Comparison of ENCODE assay signal across 18 mouse cellular contexts in the genomic region with DNA sequence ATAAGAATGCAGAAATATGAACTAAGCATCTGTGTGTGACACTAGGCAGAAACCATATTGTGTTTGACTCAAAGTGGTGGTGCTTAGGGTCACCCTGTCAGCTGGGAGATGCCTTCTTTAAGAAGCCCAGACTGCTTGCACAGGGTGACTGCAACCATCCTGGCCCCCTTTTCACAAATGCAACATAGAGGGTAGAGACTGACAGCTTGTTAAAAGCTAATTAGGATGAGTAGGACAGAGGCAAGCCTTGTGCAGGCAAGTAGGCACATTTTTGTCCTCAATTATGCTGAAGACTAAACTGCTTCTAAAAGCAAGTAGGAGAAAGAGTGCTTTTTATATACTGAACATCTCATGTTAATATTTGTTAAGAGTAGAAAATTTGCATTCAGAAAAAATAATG.
A peak's percentile ranks its signal among the peaks of the same experiment; 100 is the strongest.
DNase-seq lines count a peak whose midpoint lies in the region; ATAC-seq and TF ChIP-seq lines count a peak whose summit lies in the region.
"Had no signal": no experiment of that assay in that cellular context is flagged by ENCODE, and none has a peak within 500 bp of the region (broad histone marks: within the 10 kb centered on the region; RNA-seq: fewer than 3 reads in every experiment).

No protein-coding gene starts in this region.

- no peak overlapping the region for H3K4me3 ChIP-seq in layer of hippocampus, adult 2 months
- no peak overlapping the region for H3K4me3 ChIP-seq in cortical plate, adult 2 months (ENCODE audit: insufficient read depth, low read length)
- no peak overlapping the region for H3K4me3 ChIP-seq in forebrain, postnatal 0 days (ENCODE audit: low read depth, low read length)
- H3K4me3 ChIP-seq in neural tube, embryonic 15.5 days (replicated peaks), result no peak overlapping the region
- no peak overlapping the region for H3K4me3 ChIP-seq in kidney, adult 2 months (ENCODE audit: insufficient read depth, low read depth, low read length)
- H3K4me3 ChIP-seq: gastrocnemius, adult 2 months; limb, embryonic 12.5 days had no signal

- no peaks in the 10 kb centered on the region for H3K36me3 ChIP-seq in forebrain, postnatal 0 days (ENCODE audit: insufficient read depth)
- H3K36me3 ChIP-seq in neural tube, embryonic 15.5 days, result no peaks in the 10 kb centered on the region
- H3K36me3 ChIP-seq in kidney, adult 2 months (ENCODE audit: control insufficient read depth, insufficient read depth, low read length), result no peaks in the 10 kb centered on the region
- H3K36me3 ChIP-seq: limb, embryonic 12.5 days had no signal

- H3K4me2 ChIP-seq in forebrain, postnatal 0 days (ENCODE audit: low read depth), result no peak overlapping the region
- no peak overlapping the region for H3K4me2 ChIP-seq in neural tube, embryonic 15.5 days
- H3K4me2 ChIP-seq: limb, embryonic 12.5 days had no signal

- H3K4me1 ChIP-seq in cortical plate, adult 2 months (ENCODE audit: control insufficient read depth, insufficient read depth, low read length), result peaks cover 9% of the 10 kb centered on the region
- peaks cover 9% of the 10 kb centered on the region; the same call in 1 of the 2 replicates for H3K4me1 ChIP-seq in forebrain, postnatal 0 days (ENCODE audit: insufficient read depth)
- H3K4me1 ChIP-seq in neural tube, embryonic 15.5 days, result no peaks in the 10 kb centered on the region
- H3K4me1 ChIP-seq in kidney, adult 2 months (ENCODE audit: control insufficient read depth, insufficient read depth, low read length), result no peaks in the 10 kb centered on the region
- H3K4me1 ChIP-seq: limb, embryonic 12.5 days had no signal

- no peak for TF ChIP-seq POLR2A in brain, embryonic 14.5 days (IDR thresholded peaks at IDR 0.05; ENCODE audit: borderline replicate concordance, extremely low read depth, insufficient read depth, insufficient read length, poor library complexity, severe bottlenecking)
- TF ChIP-seq POLR2A in cortical plate, adult 2 months (IDR thresholded peaks at IDR 0.05; ENCODE audit: extremely low read depth, insufficient read depth, low read length), result no peak
- TF ChIP-seq POLR2A in kidney, adult 2 months (IDR thresholded peaks at IDR 0.05; ENCODE audit: low read depth, low read length), result no peak

- H3K27me3 ChIP-seq in forebrain, postnatal 0 days (ENCODE audit: insufficient read depth, low read length), result no peaks in the 10 kb centered on the region
- no peaks in the 10 kb centered on the region; the same call in 1 of the 2 replicates for H3K27me3 ChIP-seq in neural tube, embryonic 15.5 days (replicated peaks)
- no peaks in the 10 kb centered on the region for H3K27me3 ChIP-seq in kidney, adult 2 months (replicated peaks; ENCODE audit: control insufficient read depth, insufficient read depth, low read length)
- H3K27me3 ChIP-seq: limb, embryonic 12.5 days had no signal

- H3K9me3 ChIP-seq in forebrain, postnatal 0 days (ENCODE audit: low read length), result no peaks in the 10 kb centered on the region
- no peaks in the 10 kb centered on the region for H3K9me3 ChIP-seq in neural tube, embryonic 15.5 days (replicated peaks)
- H3K9me3 ChIP-seq: limb, embryonic 12.5 days had no signal

- TF ChIP-seq CTCF in layer of hippocampus, adult 2 months (conservative IDR thresholded peaks at IDR 0.05), result no peak
- no peak for TF ChIP-seq CTCF in brain, embryonic 14.5 days (IDR thresholded peaks at IDR 0.05; ENCODE audit: borderline replicate concordance, extremely low read depth, insufficient read depth, insufficient read length)
- no peak for TF ChIP-seq CTCF in cortical plate, adult 2 months (IDR thresholded peaks at IDR 0.05; ENCODE audit: extremely low read depth, insufficient read depth, low read length)
- no peak for TF ChIP-seq CTCF in forebrain, postnatal 0 days (IDR thresholded peaks at IDR 0.05; ENCODE audit: low read depth)
- TF ChIP-seq CTCF in kidney, adult 2 months (conservative IDR thresholded peaks at IDR 0.05; ENCODE audit: insufficient read depth, insufficient read length, low read depth, low read length), result no peak

- H3K27ac ChIP-seq in layer of hippocampus, adult 2 months, result peak overlapping the region; percentile 85
- H3K27ac ChIP-seq in cortical plate, adult 2 months (ENCODE audit: insufficient read depth, low read length), result peak overlapping the region; percentile 70; the same call in 1 of the 2 replicates
- H3K27ac ChIP-seq in forebrain, postnatal 0 days (ENCODE audit: low read depth, low read length), result no peak overlapping the region
- no peak overlapping the region for H3K27ac ChIP-seq in neural tube, embryonic 15.5 days (replicated peaks)
- H3K27ac ChIP-seq in kidney, adult 2 months (ENCODE audit: insufficient read depth, low read depth, low read length), result no peak overlapping the region
- H3K27ac ChIP-seq: gastrocnemius, adult 2 months; kidney, postnatal 0 days; limb, embryonic 12.5 days had no signal

- ATAC-seq in forebrain, postnatal 0 days, result peak; percentile 91
- ATAC-seq in neural tube, embryonic 15.5 days (ENCODE audit: low FRiP score), result no peak
- ATAC-seq: CD4-positive, CD25-positive, alpha-beta regulatory T cell, adult 4 months; inflammation-experienced regulatory T-cells, adult 6 months had no signal

- no peak overlapping the region for H3K9ac ChIP-seq in forebrain, postnatal 0 days
- no peak overlapping the region for H3K9ac ChIP-seq in neural tube, embryonic 15.5 days (replicated peaks)
- H3K9ac ChIP-seq: limb, embryonic 12.5 days had no signal

- peak in 1 of 2 experiments; percentile 10 for DNase-seq in layer of hippocampus, adult 2 months (ENCODE audit: low spot score in 2 of 2)
- no peak for DNase-seq in layer of hippocampus, postnatal 36 days
- peak; percentile 92 for DNase-seq in brain, embryonic 14.5 days (ENCODE audit: low read depth)
- peak; percentile 41 for DNase-seq in forebrain, postnatal 0 days
- DNase-seq in kidney, adult 2 months, result no peak
- DNase-seq: adrenal gland, adult 8-10 months; cerebellum, adult 9-10 months; embryo, embryonic 11 days; gastrocnemius, adult 2 months; heart, adult 18-20 months; lung, postnatal 14 days; thymus, postnatal 14 days had no signal

Comparison
In these comparisons a context has a peak if more than half of its experiments do, and no peak if none do; other contexts are left out.
1. DNase-seq: peak in brain, embryonic 14.5 days (single experiment) and forebrain, postnatal 0 days (single experiment); none in layer of hippocampus, postnatal 36 days (0 of 2) and kidney, adult 2 months (single experiment).
2. H3K27ac ChIP-seq: peak in layer of hippocampus, adult 2 months (single experiment) and cortical plate, adult 2 months (single experiment); none in forebrain, postnatal 0 days (single experiment), neural tube, embryonic 15.5 days (single experiment) and kidney, adult 2 months (single experiment).